Mouse (Mus musculus) liver, adult 2 months (tissue): Measurements from ENCODE around the gene Zdhhc16. TPM values are rescaled to one million over a fixed set of nuclear protein-coding genes. Genes with fewer than 3 reads are reported as not detected.
A peak's percentile ranks its signal among the peaks of the same experiment; 100 is the strongest.

ENCODE experiments used
- DNase-seq: peaks from one replicate; pipeline ENCODE4 v3.0.0-alpha.2; 2011; ENCODE audit warnings: low read depth, low spot score; ENCODE audit errors: extremely low read depth
- H3K27ac ChIP-seq: fragments of 200-500 bp; replicated peaks from 2 replicates; pipeline ENCODE4 v1.5.1; 2012; ENCODE audit warnings: low read depth, mild to moderate bottlenecking, control low read depth, inconsistent platforms, low read length; ENCODE audit not compliant: insufficient read depth
- H3K27me3 ChIP-seq: fragments of 200-500 bp; 2 replicates; pipeline ENCODE4 v1.6.1; 2012; ENCODE audit warnings: mild to moderate bottlenecking, moderate library complexity, low read length, inconsistent platforms; ENCODE audit not compliant: control insufficient read depth, insufficient read depth
- H3K36me3 ChIP-seq: fragments of 200-500 bp; 2 replicates; pipeline ENCODE4 v1.6.1; 2012; ENCODE audit warnings: low read length, inconsistent platforms; ENCODE audit not compliant: control insufficient read depth, insufficient read depth
- H3K4me1 ChIP-seq: fragments of 200-500 bp; 2 replicates; pipeline ENCODE4 v1.6.1; 2011; ENCODE audit warnings: low read length; ENCODE audit not compliant: control insufficient read depth, insufficient read depth
- H3K4me3 ChIP-seq: fragments of 200-500 bp; 2 replicates; pipeline ENCODE4 v1.5.1; 2011; ENCODE audit warnings: low read depth, mild to moderate bottlenecking, control low read depth, low read length, moderate library complexity; ENCODE audit not compliant: insufficient read depth
- H3K79me2 ChIP-seq: fragments of 200-500 bp; 2 replicates; pipeline ENCODE4 v1.6.1; 2012; ENCODE audit warnings: inconsistent platforms, mild to moderate bottlenecking, low read length, moderate library complexity; ENCODE audit not compliant: control insufficient read depth, insufficient read depth
- H3K9ac ChIP-seq: fragments of 200-500 bp; 2 replicates; pipeline ENCODE4 v1.6.1; 2012; ENCODE audit warnings: low read depth, mild to moderate bottlenecking, control low read depth, inconsistent platforms, low read length
- CTCF ChIP-seq: fragments of 200-500 bp; IDR thresholded peaks from 2 replicates; pipeline ENCODE4 v1.5.1; 2011; ENCODE audit warnings: low read depth, low read length, control low read depth
- POLR2A ChIP-seq: fragments of 200-500 bp; IDR thresholded peaks from 2 replicates; pipeline ENCODE4 v1.6.1; 2011; ENCODE audit warnings: low read length, control low read depth; ENCODE audit not compliant: insufficient read depth; ENCODE audit errors: extremely low read depth
- WGBS: fragments of 180-500 bp; shearing (Covaris S2); methylation state at CpG from one replicate; pipeline ENCODE4 v1.1.7; 2018; 5-methylcytosine and 5-hydroxymethylcytosine counted together
- polyA plus RNA-seq: library from polyadenylated mRNA; depleted of rRNA; stranded (reverse); fragments of >200 nt; gene quantifications from 2 replicates; pipeline ENCODE4 v1.2.3, GENCODE M21; 2012; rRNA removed
- total RNA-seq: library from RNA; depleted of rRNA; stranded (reverse); fragments of >200 nt; gene quantifications from 2 replicates; pipeline ENCODE4 v1.2.3, GENCODE M21; 2014; rRNA removed

Gene Zdhhc16
- total and polyA plus RNA-seq, 2 experiments, result 7.9 to 49.9 TPM

GRCm38 (mm10) chr19:41987206-41987605 lies 53.9 kb downstream of the Zdhhc16 start:
- Histone ChIP-seq H3K27ac (no peak overlapping the region), H3K4me1 (peaks cover 8% of the 10 kb centered on the region), H3K9ac (no peak overlapping the region), H3K36me3 (no peaks in the 10 kb centered on the region), H3K4me3 (no peak overlapping the region), H3K79me2 (peaks cover 49% of the 10 kb centered on the region), H3K27me3 (no peaks in the 10 kb centered on the region)
- no peak for TF ChIP-seq POLR2A
- no peak for TF ChIP-seq CTCF
- 93% methylated on average over 4 of the region's 4 CpGs for WGBS
- DNase-seq, result no peak

DNA sequence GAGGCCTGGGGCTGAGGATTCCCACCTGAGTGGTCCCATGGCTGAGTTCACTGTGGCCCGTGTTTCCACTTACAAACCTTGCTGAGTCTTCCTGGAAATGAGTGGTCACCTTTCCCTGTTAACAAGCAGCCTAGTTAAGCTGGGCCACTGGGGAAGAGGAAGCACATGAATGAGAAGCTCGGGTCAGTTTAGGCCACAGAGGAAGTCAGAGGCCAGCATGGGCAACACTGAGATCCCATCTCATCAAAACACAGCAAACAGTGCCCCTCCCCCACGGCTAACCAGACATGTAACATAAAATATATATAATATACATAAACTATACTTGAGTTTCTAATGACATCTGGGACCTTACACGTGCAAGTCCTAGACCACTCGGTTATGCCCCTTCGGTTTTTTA lies 56.5 kb downstream of the Zdhhc16 start:
- Histone ChIP-seq H3K4me3 (no peak overlapping the region), H3K36me3 (no peaks in the 10 kb centered on the region), H3K27ac (no peak overlapping the region), H3K9ac (no peak overlapping the region), H3K4me1 (peaks cover 8% of the 10 kb centered on the region), H3K27me3 (no peaks in the 10 kb centered on the region), H3K79me2 (peaks cover 57% of the 10 kb centered on the region)
- 74% methylated on average over 6 of the region's 6 CpGs for WGBS
- DNase-seq, result no peak
- TF ChIP-seq POLR2A (no peak), CTCF (no peak)

DNA sequence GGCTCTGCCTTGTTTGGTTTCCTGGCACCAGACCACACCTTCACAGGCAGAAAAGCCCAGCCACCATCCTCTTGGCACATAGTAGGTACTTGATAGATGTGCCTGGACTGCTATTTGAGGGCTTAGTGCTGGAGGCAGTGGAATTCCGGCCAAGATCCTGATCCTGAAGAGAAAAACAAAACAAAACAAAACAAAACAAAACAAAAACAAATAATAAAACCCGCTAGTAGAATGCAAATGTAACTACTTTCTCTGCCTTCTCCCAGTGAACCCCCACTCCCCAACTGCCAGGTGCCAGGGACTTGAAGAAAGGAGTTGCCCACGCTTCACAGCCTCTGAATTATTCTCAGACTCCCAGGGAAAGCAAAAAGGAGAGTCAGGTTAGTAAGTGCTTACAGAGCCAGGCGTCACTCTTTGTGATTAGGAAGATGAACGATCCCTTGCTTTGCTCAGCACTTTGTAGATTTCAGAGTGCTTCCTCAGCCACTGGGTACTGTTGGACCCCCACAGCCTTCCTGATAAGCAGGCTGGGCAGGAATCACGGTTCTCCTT lies 58.7 kb downstream of the Zdhhc16 start:
- Histone ChIP-seq H3K27ac (peak overlapping the region; percentile 27), H3K36me3 (no peaks in the 10 kb centered on the region), H3K79me2 (peaks cover 54% of the 10 kb centered on the region; the same call in 1 of the 2 replicates), H3K4me1 (peaks cover 6% of the 10 kb centered on the region), H3K4me3 (no peak overlapping the region), H3K27me3 (no peaks in the 10 kb centered on the region), H3K9ac (0 out of 2 replicates have a peak overlapping the region, but pooled peaks have one; percentile 11)
- TF ChIP-seq CTCF (no peak), POLR2A (no peak)
- no peak for DNase-seq
- 77% methylated on average over 6 of the region's 6 CpGs for WGBS

DNA sequence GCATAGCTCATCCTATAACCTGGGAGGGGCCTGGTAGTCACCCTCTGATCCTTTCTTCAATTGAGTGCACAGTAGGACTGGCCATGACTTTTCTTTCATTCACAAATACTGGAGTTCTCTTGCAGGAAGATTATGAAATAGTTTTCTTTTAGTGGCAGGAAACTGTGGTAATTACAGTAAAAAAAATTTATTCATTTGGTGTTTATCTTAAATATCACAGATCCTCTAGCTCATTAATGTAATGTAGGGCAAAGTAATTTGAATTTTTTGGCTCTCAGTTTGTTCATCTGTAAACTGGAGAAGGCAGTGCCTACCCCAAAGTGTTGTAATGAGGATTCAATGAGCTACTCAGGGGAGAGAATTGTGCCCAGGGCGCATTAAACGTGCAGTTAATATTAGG lies 59.7 kb downstream of the Zdhhc16 start:
- Histone ChIP-seq H3K4me1 (peaks cover 6% of the 10 kb centered on the region), H3K27ac (no peak overlapping the region), H3K9ac (no peak overlapping the region), H3K36me3 (no peaks in the 10 kb centered on the region), H3K79me2 (peaks cover 56% of the 10 kb centered on the region; the same call in 1 of the 2 replicates), H3K27me3 (no peaks in the 10 kb centered on the region), H3K4me3 (no peak overlapping the region)
- TF ChIP-seq POLR2A, result no peak
- WGBS, result 75% methylated on average over 2 of the region's 2 CpGs
- DNase-seq, result no peak

DNA sequence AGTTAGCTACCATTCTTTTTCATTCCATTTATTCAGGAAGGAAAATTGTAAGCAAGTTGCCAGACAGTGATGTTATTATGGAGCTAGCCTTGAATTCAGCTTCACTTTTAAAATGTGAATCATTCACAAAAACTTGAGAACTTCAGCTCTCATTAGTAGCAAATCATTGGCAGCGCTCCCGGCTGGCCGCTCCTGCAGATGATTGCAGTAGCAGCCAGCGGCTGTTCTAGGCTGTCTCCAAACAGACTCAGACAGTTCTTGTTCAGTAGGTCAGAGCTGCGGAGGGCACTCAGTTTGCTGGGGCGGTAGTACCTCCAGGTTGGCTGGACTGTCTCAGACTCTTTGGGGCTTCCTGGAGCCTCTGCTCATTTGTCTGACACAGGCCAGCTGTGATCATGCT lies 60.2 kb downstream of the Zdhhc16 start:
- H3K9ac ChIP-seq, result no peak overlapping the region
- H3K79me2 ChIP-seq, result peaks cover 54% of the 10 kb centered on the region; the same call in 1 of the 2 replicates
- TF ChIP-seq CTCF (no peak), POLR2A (no peak)
- H3K4me1 ChIP-seq, result peaks cover 6% of the 10 kb centered on the region
- no peaks in the 10 kb centered on the region for H3K36me3 ChIP-seq
- H3K27me3 ChIP-seq, result no peaks in the 10 kb centered on the region
- 50% methylated on average over 6 of the region's 6 CpGs for WGBS
- H3K4me3 ChIP-seq, result no peak overlapping the region
- no peak overlapping the region for H3K27ac ChIP-seq
- DNase-seq, result peak; percentile 46

Other genes with a start within 250 kb of the Zdhhc16 start
- gene Slit1, start 189.8 kb upstream of the Zdhhc16 start, total RNA-seq, result 0.07 and 0.09 TPM in 2 replicates
- gene Slit1, start 189.8 kb upstream of the Zdhhc16 start, polyA plus RNA-seq, result 0.02 and 0.18 TPM in 2 replicates
- 1.9 and 2.8 TPM in 2 replicates for gene Arhgap19, start 131.4 kb upstream of the Zdhhc16 start, total RNA-seq
- gene Arhgap19, start 131.4 kb upstream of the Zdhhc16 start, polyA plus RNA-seq, result 0.72 and 1.2 TPM in 2 replicates
- 1.9 and 3.3 TPM in 2 replicates for gene Frat1, start 103.5 kb upstream of the Zdhhc16 start, total RNA-seq
- gene Frat1, start 103.5 kb upstream of the Zdhhc16 start, polyA plus RNA-seq, result 5.5 and 5.6 TPM in 2 replicates
- gene Frat2, start 85.3 kb upstream of the Zdhhc16 start, total RNA-seq, result 0.87 and 1.3 TPM in 2 replicates
- 2.2 and 2.4 TPM in 2 replicates for gene Frat2, start 85.3 kb upstream of the Zdhhc16 start, polyA plus RNA-seq
- gene Rrp12, start 37.3 kb upstream of the Zdhhc16 start, total RNA-seq, result 1.4 and 1.8 TPM in 2 replicates
- gene Rrp12, start 37.3 kb upstream of the Zdhhc16 start, polyA plus RNA-seq, result 2.4 and 4.1 TPM in 2 replicates
- gene Pgam1, start 21.6 kb upstream of the Zdhhc16 start, total RNA-seq, result 108 and 145 TPM in 2 replicates
- 195 and 215 TPM in 2 replicates for gene Pgam1, start 21.6 kb upstream of the Zdhhc16 start, polyA plus RNA-seq
- 5.6 and 6.5 TPM in 2 replicates for gene Exosc1, start 57 bp upstream of the Zdhhc16 start, total RNA-seq
- 5.9 and 8.2 TPM in 2 replicates for gene Exosc1, start 57 bp upstream of the Zdhhc16 start, polyA plus RNA-seq
- 14.9 and 15.1 TPM in 2 replicates for gene Mms19, start 47.7 kb downstream of the Zdhhc16 start, total RNA-seq
- 23.2 and 39.5 TPM in 2 replicates for gene Mms19, start 47.7 kb downstream of the Zdhhc16 start, polyA plus RNA-seq
- gene Ubtd1, start 48.3 kb downstream of the Zdhhc16 start, total RNA-seq, result 4.6 and 4.8 TPM in 2 replicates
- 13.4 and 15.3 TPM in 2 replicates for gene Ubtd1, start 48.3 kb downstream of the Zdhhc16 start, polyA plus RNA-seq
- 1.1 and 1.2 TPM in 2 replicates for gene Ankrd2, start 102.5 kb downstream of the Zdhhc16 start, total RNA-seq
- gene Ankrd2, start 102.5 kb downstream of the Zdhhc16 start, polyA plus RNA-seq, result 0.37 and 0.65 TPM in 2 replicates
- 128 and 132 TPM in 2 replicates for gene Hoga1, start 112.1 kb downstream of the Zdhhc16 start, total RNA-seq
- gene Hoga1, start 112.1 kb downstream of the Zdhhc16 start, polyA plus RNA-seq, result 247 and 290 TPM in 2 replicates
- 13.9 and 17.1 TPM in 2 replicates for gene 4933411K16Rik, start 118.8 kb downstream of the Zdhhc16 start, total RNA-seq
- gene 4933411K16Rik, start 118.8 kb downstream of the Zdhhc16 start, polyA plus RNA-seq, result 3.5 and 7.0 TPM in 2 replicates
- gene Morn4, start 152.9 kb downstream of the Zdhhc16 start, total RNA-seq, result 0.09 and 0.13 TPM in 2 replicates
- gene Morn4, start 152.9 kb downstream of the Zdhhc16 start, polyA plus RNA-seq, result 0.27 and 0.44 TPM in 2 replicates
- gene Pi4k2a, start 157.0 kb downstream of the Zdhhc16 start, total RNA-seq, result 20.2 and 23.8 TPM in 2 replicates
- gene Pi4k2a, start 157.0 kb downstream of the Zdhhc16 start, polyA plus RNA-seq, result 43.3 and 46.1 TPM in 2 replicates
- 49.0 and 53.6 TPM in 2 replicates for gene Avpi1, start 195.6 kb downstream of the Zdhhc16 start, total RNA-seq
- gene Avpi1, start 195.6 kb downstream of the Zdhhc16 start, polyA plus RNA-seq, result 35.9 and 38.2 TPM in 2 replicates
- gene Marveld1, start 213.9 kb downstream of the Zdhhc16 start, total RNA-seq, result 11.9 and 12.1 TPM in 2 replicates
- 25.7 and 29.8 TPM in 2 replicates for gene Marveld1, start 213.9 kb downstream of the Zdhhc16 start, polyA plus RNA-seq
- gene Zfyve27, start 230.5 kb downstream of the Zdhhc16 start, total RNA-seq, result 11.1 and 13.4 TPM in 2 replicates
- gene Zfyve27, start 230.5 kb downstream of the Zdhhc16 start, polyA plus RNA-seq, result 14.1 and 22.0 TPM in 2 replicates